Mouse (Mus musculus) liver, embryonic 14.5 days (tissue): ENCODE data around the gene Cfap46.

Experiments used
- CTCF ChIP-seq: IDR thresholded peaks from 2 replicates; pipeline ENCODE4 v1.5.1; 2016; ENCODE audit warnings: antibody characterized with exemption, low read depth, control low read depth
- EP300 ChIP-seq: IDR thresholded peaks from 2 replicates; pipeline ENCODE4 v1.6.1; 2016; ENCODE audit warnings: antibody characterized with exemption, low read depth

DNA sequence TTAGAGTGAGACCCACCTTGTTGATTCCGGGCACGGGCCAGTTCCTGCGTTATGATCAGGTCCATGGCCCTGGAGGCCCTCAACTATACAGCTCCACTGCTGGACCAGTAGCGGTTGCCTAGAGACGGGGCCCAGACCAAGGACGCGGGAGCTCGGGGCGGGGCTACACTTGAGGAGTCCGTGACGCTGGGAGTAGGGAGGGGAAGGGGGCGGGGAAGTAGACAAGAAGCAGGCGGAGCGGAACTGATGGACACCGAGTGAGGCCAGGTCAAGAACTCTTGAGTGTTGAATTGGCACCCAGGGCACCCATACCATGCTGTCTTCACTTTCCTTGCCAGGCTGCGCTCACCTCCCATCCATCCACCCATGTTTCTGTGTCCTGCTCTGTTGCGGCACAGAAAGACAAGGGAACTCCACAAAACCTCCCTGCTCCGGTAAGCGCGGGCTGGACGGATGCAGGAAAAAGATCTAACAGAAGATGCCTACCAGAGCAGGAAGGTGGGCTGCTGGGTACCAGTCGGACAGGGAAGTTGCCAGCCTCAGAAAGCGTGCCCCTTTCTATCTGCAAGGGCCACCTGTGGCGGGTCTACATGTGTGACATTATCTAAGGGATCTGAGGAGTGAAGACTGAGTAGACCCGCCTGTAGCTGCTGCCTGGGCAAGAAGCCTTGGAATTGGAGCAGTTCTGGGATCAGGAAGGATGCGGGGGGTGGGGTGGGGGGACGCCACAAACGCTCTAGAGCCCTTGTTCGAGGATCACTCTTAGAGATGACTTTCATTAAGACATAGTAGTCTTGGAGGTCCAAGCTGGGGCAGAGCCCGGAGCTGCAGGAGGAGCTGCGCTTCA is at the start of gene Cfap46:
- TF ChIP-seq CTCF (no peak), EP300 (no peak)
